Mouse (Mus musculus) testis, postnatal 10 days (tissue): ENCODE data around the gene Ccdc83.
"Not testable (repeated sequence)": the region's sequence is repeated elsewhere in the genome, so short reads cannot be mapped to it uniquely, and the experiment has no call there.

ENCODE experiments used
- DNase-seq: peaks from one replicate; pipeline ENCODE4 v3.0.0; 2021; ENCODE audit warnings: low spot score

Ccdc83 gene

GRCm38 (mm10) chr7:90259899-90260298, 5.7 kb downstream of the Ccdc83 start:
- no peak for DNase-seq

- no peak for DNase-seq
These were observed 6.9 kb downstream of the Ccdc83 start for GRCm38 (mm10) chr7:90258701-90259100.

- no peak for DNase-seq
These were observed 12.6 kb downstream of the Ccdc83 start for GRCm38 (mm10) chr7:90252946-90253345.

GRCm38 (mm10) chr7:90243643-90244042, 21.9 kb downstream of the Ccdc83 start:
- no peak for DNase-seq

GRCm38 (mm10) chr7:90243151-90243550, 22.4 kb downstream of the Ccdc83 start:
- DNase-seq, result no peak

- no peak for DNase-seq
These were observed 29.2 kb downstream of the Ccdc83 start for GRCm38 (mm10) chr7:90236289-90236905.

GRCm38 (mm10) chr7:90233921-90234320, 31.7 kb downstream of the Ccdc83 start:
- DNase-seq, result no peak

- no peak for DNase-seq
These were observed 34.1 kb downstream of the Ccdc83 start for GRCm38 (mm10) chr7:90231431-90231830.

- DNase-seq, result not testable (repeated sequence)
These were observed 36.7 kb downstream of the Ccdc83 start for GRCm38 (mm10) chr7:90228884-90229283.

- DNase-seq, result no peak
These were observed 37.5 kb downstream of the Ccdc83 start for GRCm38 (mm10) chr7:90228075-90228474.

GRCm38 (mm10) chr7:90221487-90221886, 44.1 kb downstream of the Ccdc83 start:
- DNase-seq, result no peak

GRCm38 (mm10) chr7:90218122-90218521, 47.5 kb downstream of the Ccdc83 start:
- no peak for DNase-seq

GRCm38 (mm10) chr7:90216511-90216910, 49.1 kb downstream of the Ccdc83 start:
- no peak for DNase-seq

GRCm38 (mm10) chr7:90210947-90211346, 54.6 kb downstream of the Ccdc83 start:
- no peak for DNase-seq

- no peak for DNase-seq
These were observed 55.5 kb downstream of the Ccdc83 start for GRCm38 (mm10) chr7:90210116-90210515.

- DNase-seq, result no peak
These were observed 61.7 kb downstream of the Ccdc83 start for GRCm38 (mm10) chr7:90203914-90204313.

GRCm38 (mm10) chr7:90201877-90202465, 63.6 kb downstream of the Ccdc83 start:
- DNase-seq, result no peak

GRCm38 (mm10) chr7:90200251-90200650, 65.3 kb downstream of the Ccdc83 start:
- DNase-seq, result no peak

- no peak for DNase-seq
These were observed 84.9 kb downstream of the Ccdc83 start for GRCm38 (mm10) chr7:90180635-90181034.

GRCm38 (mm10) chr7:90175576-90175975, 90.0 kb downstream of the Ccdc83 start:
- DNase-seq, result no peak
